Mouse (Mus musculus) midbrain, embryonic 16.5 days (tissue): ENCODE results near the gene Shtn1. TPM values are rescaled to one million over a fixed set of nuclear protein-coding genes. Genes with fewer than 3 reads are reported as not detected.

Source experiments
- ATAC-seq: fragments of 200-750 bp; cut with Nextera tagmentation; 2 replicates; pipeline ENCODE4 v1.8.0; 2017; ENCODE audit warnings: moderate TSS enrichment
- H3K27ac ChIP-seq: fragments of 300-500 bp; sonication (generic); 2 replicates; pipeline ENCODE4 v1.5.1; 2014; ENCODE audit warnings: mild to moderate bottlenecking, low read length, mixed read lengths
- H3K27me3 ChIP-seq: fragments of 300-500 bp; sonication (generic); 2 replicates; pipeline ENCODE4 v1.6.1; 2014; ENCODE audit warnings: low read depth, low read length, mixed read lengths; ENCODE audit not compliant: control insufficient read depth, insufficient read depth
- H3K36me3 ChIP-seq: fragments of 300-500 bp; sonication (generic); 2 replicates; pipeline ENCODE4 v1.6.1; 2014; ENCODE audit warnings: mild to moderate bottlenecking, low read length, moderate library complexity, mixed read lengths; ENCODE audit not compliant: control insufficient read depth, insufficient read depth
- H3K4me1 ChIP-seq: fragments of 300-500 bp; sonication (generic); 2 replicates; pipeline ENCODE4 v1.6.1; 2014; ENCODE audit warnings: mild to moderate bottlenecking, low read length, mixed read lengths; ENCODE audit not compliant: control insufficient read depth, insufficient read depth
- H3K4me2 ChIP-seq: fragments of 300-500 bp; sonication (generic); 2 replicates; pipeline ENCODE4 v1.6.1; 2014; ENCODE audit warnings: mild to moderate bottlenecking, low read length, mixed read lengths
- H3K4me3 ChIP-seq: fragments of 300-500 bp; sonication (generic); 2 replicates; pipeline ENCODE4 v1.5.1; 2014; ENCODE audit warnings: low read depth, mild to moderate bottlenecking, low read length, moderate library complexity, mixed read lengths
- H3K9ac ChIP-seq: fragments of 300-500 bp; sonication (generic); 2 replicates; pipeline ENCODE4 v1.6.1; 2014; ENCODE audit warnings: low read depth, low read length, mixed read lengths
- H3K9me3 ChIP-seq: fragments of 300-500 bp; sonication (generic); replicated peaks from 2 replicates; pipeline ENCODE4 v1.6.1; 2014; ENCODE audit warnings: mild to moderate bottlenecking, low read length, mixed read lengths; ENCODE audit not compliant: control insufficient read depth, poor library complexity, severe bottlenecking
- WGBS: fragments of 180-500 bp; shearing (Covaris S2); extraction: QIAGEN DNeasy Blood & Tissue Kit; methylation state at CpG from one replicate; pipeline ENCODE4 v1.1.7; 2014; 5-methylcytosine and 5-hydroxymethylcytosine counted together
- polyA plus RNA-seq: library from polyadenylated mRNA; unstranded; fragments of >200 nt; fragmentation: Nextera tagmentation; extraction: Ambion mirVana; gene quantifications from 2 replicates; pipeline ENCODE4 v1.2.1, GENCODE M21; 2015

Gene Shtn1
- polyA plus RNA-seq, 1 experiment from 2014 or later = 63.4 TPM

- Histone ChIP-seq H3K4me1 (peaks cover 12% of the 10 kb centered on the region), H3K27me3 (peaks cover 8% of the 10 kb centered on the region), H3K9ac (peak within 1 kb of the TSS; percentile 83), H3K27ac (peak within 1 kb of the TSS; percentile 73), H3K36me3 (no peaks in the 10 kb centered on the region), H3K4me2 (peak within 1 kb of the TSS; percentile 98), H3K9me3 (no peaks in the 10 kb centered on the region), H3K4me3 (peak within 1 kb of the TSS; percentile 77)
- under 1% methylated on average over 63 of the region's 65 CpGs for WGBS
- peak; percentile 98 for ATAC-seq
These were observed 132.8 kb downstream of the Shtn1 start, which contains the start of the genes Eno4 and Hspa12a for GRCm38 (mm10) chr19:58942841-58943828. Gene Eno4 (plus strand): TSS chr19:58943425. Gene Hspa12a (minus strand): TSS chr19:58943654.

- H3K4me1 ChIP-seq = 0 out of 2 replicates have a peak, but pooled peaks cover 5% of the 10 kb centered on the region
- H3K36me3 ChIP-seq = no peaks in the 10 kb centered on the region
- ATAC-seq = no peak
- H3K27me3 ChIP-seq = peaks cover 35% of the 10 kb centered on the region
- H3K4me3 ChIP-seq = no peak overlapping the region
- no peaks in the 10 kb centered on the region for H3K9me3 ChIP-seq
- 7% methylated on average over 4 of the region's 4 CpGs for WGBS
- no peak overlapping the region for H3K27ac ChIP-seq
- no peak overlapping the region for H3K9ac ChIP-seq
- no peak overlapping the region for H3K4me2 ChIP-seq
These were observed 142.8 kb downstream of the Shtn1 start for GRCm38 (mm10) chr19:58933062-58933461.

GRCm38 (mm10) chr19:58931081-58931800, 144.7 kb downstream of the Shtn1 start:
- H3K36me3 ChIP-seq = no peaks in the 10 kb centered on the region
- no peak overlapping the region for H3K4me3 ChIP-seq
- 0 out of 2 replicates have a peak, but pooled peaks cover 5% of the 10 kb centered on the region for H3K4me1 ChIP-seq
- ATAC-seq = no peak
- H3K9me3 ChIP-seq = no peaks in the 10 kb centered on the region
- no peak overlapping the region for H3K27ac ChIP-seq
- peaks cover 35% of the 10 kb centered on the region for H3K27me3 ChIP-seq
- WGBS = 6% methylated on average over 16 of the region's 16 CpGs
- no peak overlapping the region for H3K9ac ChIP-seq
- no peak overlapping the region for H3K4me2 ChIP-seq

Other genes starting within 250 kb of the Shtn1 start
- gene Eno4, start 132.7 kb downstream of the Shtn1 start, polyA plus RNA-seq = 1.9 and 2.2 TPM in 2 replicates
- gene Hspa12a, start 132.4 kb downstream of the Shtn1 start, polyA plus RNA-seq = 50.6 and 57.9 TPM in 2 replicates
- 0.36 and 0.41 TPM in 2 replicates for gene Vax1, start 94.0 kb upstream of the Shtn1 start, polyA plus RNA-seq
- gene Kcnk18, start 143.1 kb upstream of the Shtn1 start, polyA plus RNA-seq = 0.07 TPM in 1 of 2 replicates, not detected in the other
- 28.7 and 30.0 TPM in 2 replicates for gene Slc18a2, start 184.8 kb upstream of the Shtn1 start, polyA plus RNA-seq
- gene Rps12-ps3, start 246.2 kb upstream of the Shtn1 start, polyA plus RNA-seq = 5.3 and 6.4 TPM in 2 replicates